Comparison of ENCODE assay signal across 8 mouse cellular contexts in the genomic region with DNA sequence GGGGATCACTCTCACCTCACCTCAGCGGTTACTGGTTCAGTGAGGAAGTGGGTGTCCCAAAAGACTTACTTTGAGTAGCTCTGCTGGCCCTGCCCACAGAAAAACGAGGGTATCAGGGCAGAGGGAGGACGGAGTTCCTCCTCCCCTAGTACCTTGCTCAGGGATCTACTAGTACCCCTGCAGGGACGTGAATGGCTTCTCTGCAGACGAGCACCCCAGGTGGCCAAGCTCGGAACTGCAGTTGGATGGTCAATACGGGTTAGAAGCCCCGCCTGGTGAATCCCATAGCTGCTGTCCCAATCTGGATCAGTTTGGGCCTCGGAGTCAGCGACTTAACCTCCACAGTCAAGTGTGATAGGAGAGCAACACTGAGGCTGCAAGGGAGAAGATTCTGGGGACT. TPM values are rescaled to one million over a fixed set of nuclear protein-coding genes. Genes with fewer than 3 reads are reported as not detected.
A peak's percentile ranks its signal among the peaks of the same experiment; 100 is the strongest.
DNase-seq lines count a peak whose midpoint lies in the region; ATAC-seq and TF ChIP-seq lines count a peak whose summit lies in the region.

No protein-coding gene starts in this region.

- H3K4me3 ChIP-seq in embryonic facial prominence, embryonic 13.5 days = peak overlapping the region; percentile 24
- H3K4me3 ChIP-seq in limb, embryonic 11.5 days (ENCODE audit: low read depth, low read length) = no peak overlapping the region
- H3K4me3 ChIP-seq in midbrain, embryonic 15.5 days = no peak overlapping the region
- no peak overlapping the region for H3K4me3 ChIP-seq in spleen, adult 2 months (ENCODE audit: extremely low read depth, insufficient read depth, insufficient read length)

- H3K9ac ChIP-seq in embryonic facial prominence, embryonic 13.5 days = peak overlapping the region; percentile 44; the same call in 1 of the 2 replicates
- no peak overlapping the region for H3K9ac ChIP-seq in limb, embryonic 11.5 days (ENCODE audit: low read length)
- H3K9ac ChIP-seq in midbrain, embryonic 15.5 days = no peak overlapping the region

- peaks cover 14% of the 10 kb centered on the region; the same call in 1 of the 2 replicates for H3K27me3 ChIP-seq in embryonic facial prominence, embryonic 13.5 days
- H3K27me3 ChIP-seq in limb, embryonic 11.5 days (ENCODE audit: control insufficient read depth, insufficient read depth, low read length) = no peaks in the 10 kb centered on the region
- H3K27me3 ChIP-seq in midbrain, embryonic 15.5 days (replicated peaks) = no peaks in the 10 kb centered on the region
- H3K27me3 ChIP-seq in spleen, adult 2 months (ENCODE audit: control insufficient read depth, insufficient read depth, low read length) = no peaks in the 10 kb centered on the region

- peaks cover 13% of the 10 kb centered on the region; the same call in 1 of the 2 replicates for H3K4me1 ChIP-seq in embryonic facial prominence, embryonic 13.5 days
- no peaks in the 10 kb centered on the region for H3K4me1 ChIP-seq in limb, embryonic 11.5 days (ENCODE audit: control insufficient read depth, insufficient read depth, low read length)
- peaks cover 16% of the 10 kb centered on the region for H3K4me1 ChIP-seq in midbrain, embryonic 15.5 days
- H3K4me1 ChIP-seq in spleen, adult 2 months (ENCODE audit: control insufficient read depth, insufficient read depth, insufficient read length) = peaks cover 3% of the 10 kb centered on the region; the same call in 1 of the 2 replicates

- H3K27ac ChIP-seq in embryonic facial prominence, embryonic 13.5 days = no peak overlapping the region
- no peak overlapping the region for H3K27ac ChIP-seq in limb, embryonic 11.5 days (replicated peaks; ENCODE audit: low read depth, low read length)
- 0 out of 2 replicates have a peak overlapping the region, but pooled peaks have one; percentile 30 for H3K27ac ChIP-seq in midbrain, embryonic 15.5 days
- H3K27ac ChIP-seq in spleen, adult 2 months (ENCODE audit: insufficient read depth, low read length) = no peak overlapping the region

- peak overlapping the region; percentile 54 for H3K4me2 ChIP-seq in embryonic facial prominence, embryonic 13.5 days
- peak overlapping the region; percentile 31; the same call in 1 of the 2 replicates for H3K4me2 ChIP-seq in limb, embryonic 11.5 days (ENCODE audit: low read depth, severe bottlenecking)
- peak overlapping the region; percentile 33 for H3K4me2 ChIP-seq in midbrain, embryonic 15.5 days

- WGBS in embryonic facial prominence, embryonic 13.5 days = 5% methylated on average over 10 of the region's 10 CpGs
- 8% methylated on average over 10 of the region's 10 CpGs for WGBS in limb, embryonic 11.5 days
- WGBS in midbrain, embryonic 15.5 days = 4% methylated on average over 10 of the region's 10 CpGs
- WGBS in spleen, adult 2 months = 5% methylated on average over 10 of the region's 10 CpGs

- peak; percentile 74; the same call in 1 of the 2 replicates for TF ChIP-seq CTCF in spleen, adult 2 months (IDR thresholded peaks at IDR 0.05; ENCODE audit: extremely low read depth, insufficient read depth, insufficient read length, insufficient replicate concordance)

- TF ChIP-seq POLR2A in spleen, adult 2 months (IDR thresholded peaks at IDR 0.05; ENCODE audit: low read depth, low read length) = no peak

- no peak; the same call in 1 of the 2 replicates for ATAC-seq in embryonic facial prominence, embryonic 13.5 days (ENCODE audit: insufficient number of reproducible peaks, insufficient read depth, low FRiP score, low TSS enrichment, low read depth)
- ATAC-seq in limb, embryonic 11.5 days (ENCODE audit: insufficient number of reproducible peaks, low FRiP score, low TSS enrichment, low read depth) = peak; percentile 35
- peak; percentile 25; the same call in 1 of the 2 replicates for ATAC-seq in midbrain, embryonic 15.5 days (replicated peaks)

- peak; percentile 75 for DNase-seq in 416B (ENCODE audit: low read depth)
- peak; percentile 92 for DNase-seq in adrenal gland, postnatal 14 days
- DNase-seq in heart, adult 9 months (ENCODE audit: low spot score in 2 of 2) = peak; percentile 67 to 77
- DNase-seq in kidney, adult 8-10 months = peak; percentile 88 to 95
- DNase-seq in limb, embryonic 11.5 days (ENCODE audit: low spot score) = peak; percentile 97
- DNase-seq in spleen, adult 2 months (ENCODE audit: low read depth in 1 of 2, low spot score in 2 of 2) = peak; percentile 65 to 84

- H3K36me3 ChIP-seq in embryonic facial prominence, embryonic 13.5 days = no peaks in the 10 kb centered on the region
- no peaks in the 10 kb centered on the region for H3K36me3 ChIP-seq in limb, embryonic 11.5 days (ENCODE audit: control insufficient read depth, insufficient read depth, low read length)
- no peaks in the 10 kb centered on the region for H3K36me3 ChIP-seq in midbrain, embryonic 15.5 days (replicated peaks)
- H3K36me3 ChIP-seq in spleen, adult 2 months (ENCODE audit: control insufficient read depth, insufficient read depth, low read length) = no peaks in the 10 kb centered on the region

- no peaks in the 10 kb centered on the region for H3K9me3 ChIP-seq in embryonic facial prominence, embryonic 13.5 days
- no peaks in the 10 kb centered on the region for H3K9me3 ChIP-seq in limb, embryonic 11.5 days (ENCODE audit: control insufficient read depth, low read length)
- H3K9me3 ChIP-seq in midbrain, embryonic 15.5 days = no peaks in the 10 kb centered on the region

RNA-seq across cellular contexts. Expression of a gene that starts 12.8 kb away (rescaled TPM):
- total RNA-seq in adrenal gland, postnatal 14 days (2021) = 3.0 and 6.3 TPM in 2 replicates
- polyA plus RNA-seq in embryonic facial prominence, embryonic 13.5 days (2015; fragmentation: Nextera tagmentation; extraction: Ambion mirVana) = 7.6 and 9.3 TPM in 2 replicates
- 0.56 and 0.91 TPM in 2 replicates for polyA plus RNA-seq in limb, embryonic 11.5 days (2014; fragmentation: Nextera tagmentation; extraction: Ambion mirVana)
- polyA plus RNA-seq in midbrain, embryonic 15.5 days (2015; fragmentation: Nextera tagmentation; extraction: Ambion mirVana) = 10.4 and 11.4 TPM in 2 replicates
- polyA plus RNA-seq in spleen, adult 2 months (2012; rRNA removed) = 6.1 and 23.9 TPM in 2 replicates

RNA-seq across cellular contexts. Expression of a gene that starts 14.1 kb away (rescaled TPM):
- total RNA-seq in adrenal gland, postnatal 14 days (2021) = 0.78 and 1.4 TPM in 2 replicates
- polyA plus RNA-seq in embryonic facial prominence, embryonic 13.5 days (2015; fragmentation: Nextera tagmentation; extraction: Ambion mirVana) = 0.50 and 0.97 TPM in 2 replicates
- polyA plus RNA-seq in limb, embryonic 11.5 days (2014; fragmentation: Nextera tagmentation; extraction: Ambion mirVana) = 0.11 and 0.44 TPM in 2 replicates
- polyA plus RNA-seq in midbrain, embryonic 15.5 days (2015; fragmentation: Nextera tagmentation; extraction: Ambion mirVana) = 18.4 and 19.6 TPM in 2 replicates
- polyA plus RNA-seq in spleen, adult 2 months (2012; rRNA removed) = 1.3 and 2.3 TPM in 2 replicates

RNA-seq across cellular contexts. Expression of a gene that starts 42.3 kb away (rescaled TPM):
- total RNA-seq in adrenal gland, postnatal 14 days (2021) = 110 and 140 TPM in 2 replicates
- polyA plus RNA-seq in embryonic facial prominence, embryonic 13.5 days (2015; fragmentation: Nextera tagmentation; extraction: Ambion mirVana) = 79.3 and 89.1 TPM in 2 replicates
- polyA plus RNA-seq in limb, embryonic 11.5 days (2014; fragmentation: Nextera tagmentation; extraction: Ambion mirVana) = 74.7 and 84.9 TPM in 2 replicates
- polyA plus RNA-seq in midbrain, embryonic 15.5 days (2015; fragmentation: Nextera tagmentation; extraction: Ambion mirVana) = 639 and 647 TPM in 2 replicates
- 9.2 and 22.3 TPM in 2 replicates for polyA plus RNA-seq in spleen, adult 2 months (2012; rRNA removed)
